Mouse (Mus musculus) cerebellum, adult 2 months (tissue): ENCODE data around the gene Zfp536.

Experiments
- CTCF ChIP-seq: fragments of 200-500 bp; IDR thresholded peaks from 2 replicates; pipeline ENCODE4 v1.5.1; 2011; ENCODE audit warnings: low read depth, mild to moderate bottlenecking, control low read depth, low read length, moderate library complexity, borderline replicate concordance; ENCODE audit not compliant: insufficient read depth
- POLR2A ChIP-seq: fragments of 200-500 bp; IDR thresholded peaks from 2 replicates; pipeline ENCODE4 v1.6.1; 2011; ENCODE audit warnings: low read length, control low read depth, borderline replicate concordance; ENCODE audit not compliant: insufficient read depth

GRCm38 (mm10) chr7:37581262-37581661 is 192.2 kb downstream of the Zfp536 start:
- TF ChIP-seq POLR2A = no peak
- TF ChIP-seq CTCF = no peak
